Mouse (Mus musculus) hindlimb bud, embryonic 11.5 days (tissue): Measurements from ENCODE around the gene Gm38394.

Experiments
- DNase-seq: peaks from one replicate; pipeline ENCODE4 v3.0.0-alpha.2; 2012; ENCODE audit warnings: low read depth, low spot score; ENCODE audit errors: extremely low spot score

The Gm38394 gene

DNA sequence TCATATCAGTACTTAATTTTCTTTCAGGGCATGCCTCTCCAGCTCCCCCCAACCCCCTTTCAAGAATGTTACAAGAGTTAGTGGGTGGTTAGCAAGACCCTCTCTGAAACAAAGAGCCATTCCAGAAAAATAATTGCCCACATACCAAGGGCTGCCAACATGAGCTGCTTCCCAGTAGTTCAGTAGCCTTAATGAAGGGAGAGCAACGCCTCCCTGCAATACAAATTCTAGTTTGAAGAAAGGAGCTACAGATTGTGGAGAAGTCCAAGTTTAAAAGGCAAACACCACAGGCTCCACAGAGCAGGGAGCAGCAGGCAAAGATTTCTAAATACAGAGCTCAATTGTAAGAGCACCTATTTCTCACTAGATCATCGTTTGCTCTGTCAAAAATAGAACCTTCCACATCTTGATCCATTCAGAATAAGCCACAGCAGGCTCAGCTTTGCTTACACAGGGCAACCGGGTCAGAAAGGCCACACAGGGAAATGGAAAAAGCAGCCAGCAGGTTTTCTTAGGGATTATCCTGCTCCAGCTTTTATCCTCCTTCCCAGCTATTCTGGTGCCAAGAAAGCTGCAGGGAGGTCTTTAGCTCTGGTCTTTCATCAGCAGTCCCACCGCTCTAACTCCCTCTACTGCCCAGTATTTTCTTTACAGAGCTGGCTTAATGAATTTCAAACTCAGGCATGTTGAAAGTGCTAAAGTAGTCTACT, 64.7 kb downstream of the Gm38394 start:
- DNase-seq = peak; percentile 33

DNA sequence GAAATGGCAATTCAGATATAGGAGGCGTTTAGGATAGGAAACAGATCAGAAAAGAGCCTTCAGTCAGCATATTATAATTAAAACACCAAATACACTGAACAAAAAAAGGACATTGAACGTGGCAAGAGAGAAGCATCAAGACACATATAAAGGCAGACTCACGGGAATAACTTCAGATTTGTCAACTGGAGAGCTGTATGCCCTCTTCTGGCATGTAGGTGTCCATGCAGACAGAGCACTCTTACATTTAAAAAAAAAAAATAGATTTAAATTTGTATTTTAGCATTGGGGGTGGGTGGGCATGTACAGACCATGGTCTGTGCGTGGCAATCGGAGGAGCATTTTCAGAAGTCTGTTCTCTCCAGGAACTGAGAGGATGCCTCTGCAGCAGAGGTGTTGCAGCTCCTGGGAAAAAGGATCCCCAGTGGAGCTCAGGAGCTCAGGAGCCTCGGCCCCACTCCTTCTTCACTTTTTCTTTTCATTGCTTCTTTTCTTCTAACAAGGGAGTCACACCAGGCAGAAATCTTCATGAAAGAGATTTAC, 75.1 kb downstream of the Gm38394 start:
- no peak for DNase-seq

DNA sequence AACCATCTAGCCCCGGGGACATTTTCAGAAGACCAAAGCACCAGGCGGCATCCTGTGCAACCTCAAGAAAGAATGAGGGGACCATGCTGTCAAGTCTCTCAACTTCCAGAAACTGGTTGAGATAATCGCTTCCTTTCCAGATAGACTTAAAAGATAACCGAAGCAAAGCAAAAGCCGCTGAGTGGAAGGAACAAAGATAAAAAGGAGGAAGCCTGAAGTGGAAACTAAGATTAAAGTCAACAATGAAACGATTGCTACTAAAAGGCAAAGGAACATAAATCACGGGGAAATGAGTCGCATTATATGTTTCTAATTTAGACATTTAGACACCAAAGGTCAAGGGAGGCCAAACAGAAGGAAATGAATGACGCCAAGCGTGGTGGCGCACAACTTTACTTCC, 89.8 kb downstream of the Gm38394 start:
- no peak for DNase-seq
